Mouse (Mus musculus) stomach, embryonic 14.5 days (tissue): ENCODE data around the gene Smpd4. TPM values are rescaled to one million over a fixed set of nuclear protein-coding genes. Genes with fewer than 3 reads are reported as not detected.
A peak's percentile ranks its signal among the peaks of the same experiment; 100 is the strongest.

Experiments
- ATAC-seq: fragments of 200-750 bp; cut with Nextera tagmentation; 2 replicates; pipeline ENCODE4 v1.8.0; 2017; ENCODE audit warnings: low read depth, moderate TSS enrichment; ENCODE audit not compliant: insufficient number of reproducible peaks, insufficient read depth, low FRiP score
- H3K27ac ChIP-seq: fragments of 300-500 bp; sonication (generic); 2 replicates; pipeline ENCODE4 v1.5.1; 2014; ENCODE audit warnings: mild to moderate bottlenecking, low read length, moderate library complexity, mixed read lengths
- H3K27me3 ChIP-seq: fragments of 300-500 bp; sonication (generic); 2 replicates; pipeline ENCODE4 v1.6.1; 2014; ENCODE audit warnings: low read length, control low read depth, mixed read lengths; ENCODE audit not compliant: control insufficient read depth, insufficient read depth
- H3K36me3 ChIP-seq: fragments of 300-500 bp; sonication (generic); 2 replicates; pipeline ENCODE4 v1.6.1; 2014; ENCODE audit warnings: mild to moderate bottlenecking, control low read depth, low read length, moderate library complexity, mixed read lengths; ENCODE audit not compliant: control insufficient read depth, insufficient read depth
- H3K4me1 ChIP-seq: fragments of 300-500 bp; sonication (generic); 2 replicates; pipeline ENCODE4 v1.6.1; 2014; ENCODE audit warnings: low read length, control low read depth, mixed read lengths; ENCODE audit not compliant: control insufficient read depth, insufficient read depth
- H3K4me2 ChIP-seq: fragments of 300-500 bp; sonication (generic); replicated peaks from 2 replicates; pipeline ENCODE4 v1.6.1; 2014; ENCODE audit warnings: low read depth, low read length, control low read depth
- H3K4me3 ChIP-seq: fragments of 300-500 bp; sonication (generic); 2 replicates; pipeline ENCODE4 v1.5.1; 2014; ENCODE audit warnings: low read depth, low read length, control low read depth
- H3K9ac ChIP-seq: fragments of 300-500 bp; sonication (generic); replicated peaks from 2 replicates; pipeline ENCODE4 v1.6.1; 2014; ENCODE audit warnings: low read depth, mild to moderate bottlenecking, control low read depth, low read length, moderate library complexity, mixed read lengths
- H3K9me3 ChIP-seq: fragments of 300-500 bp; sonication (generic); 2 replicates; pipeline ENCODE4 v1.6.1; 2016; ENCODE audit warnings: low read depth, low read length, control low read depth; ENCODE audit not compliant: control insufficient read depth
- WGBS: fragments of 180-500 bp; shearing (Covaris S2); extraction: QIAGEN DNeasy Blood & Tissue Kit; methylation state at CpG from one replicate; pipeline ENCODE4 v1.1.7; 2014; 5-methylcytosine and 5-hydroxymethylcytosine counted together
- polyA plus RNA-seq: library from polyadenylated mRNA; unstranded; fragments of >200 nt; fragmentation: Nextera tagmentation; extraction: Ambion mirVana; gene quantifications from 2 replicates; pipeline ENCODE4 v1.2.1, GENCODE M21; 2014

The Smpd4 gene
- polyA plus RNA-seq, 1 experiment from 2014 or later: 38.7 TPM

- no peak overlapping the region for H3K4me2 ChIP-seq
- H3K9ac ChIP-seq: no peak overlapping the region
- H3K27ac ChIP-seq: no peak overlapping the region
- no peaks in the 10 kb centered on the region for H3K4me1 ChIP-seq
- no peak overlapping the region for H3K4me3 ChIP-seq
- WGBS: 96% methylated on average over 2 of the region's 2 CpGs
- H3K36me3 ChIP-seq: peaks cover 61% of the 10 kb centered on the region
- H3K9me3 ChIP-seq: no peaks in the 10 kb centered on the region
- no peaks in the 10 kb centered on the region for H3K27me3 ChIP-seq
- ATAC-seq: no peak
Observed at GRCm38 (mm10) chr16:17632580-17632979, 13.4 kb downstream of the Smpd4 start.

DNA sequence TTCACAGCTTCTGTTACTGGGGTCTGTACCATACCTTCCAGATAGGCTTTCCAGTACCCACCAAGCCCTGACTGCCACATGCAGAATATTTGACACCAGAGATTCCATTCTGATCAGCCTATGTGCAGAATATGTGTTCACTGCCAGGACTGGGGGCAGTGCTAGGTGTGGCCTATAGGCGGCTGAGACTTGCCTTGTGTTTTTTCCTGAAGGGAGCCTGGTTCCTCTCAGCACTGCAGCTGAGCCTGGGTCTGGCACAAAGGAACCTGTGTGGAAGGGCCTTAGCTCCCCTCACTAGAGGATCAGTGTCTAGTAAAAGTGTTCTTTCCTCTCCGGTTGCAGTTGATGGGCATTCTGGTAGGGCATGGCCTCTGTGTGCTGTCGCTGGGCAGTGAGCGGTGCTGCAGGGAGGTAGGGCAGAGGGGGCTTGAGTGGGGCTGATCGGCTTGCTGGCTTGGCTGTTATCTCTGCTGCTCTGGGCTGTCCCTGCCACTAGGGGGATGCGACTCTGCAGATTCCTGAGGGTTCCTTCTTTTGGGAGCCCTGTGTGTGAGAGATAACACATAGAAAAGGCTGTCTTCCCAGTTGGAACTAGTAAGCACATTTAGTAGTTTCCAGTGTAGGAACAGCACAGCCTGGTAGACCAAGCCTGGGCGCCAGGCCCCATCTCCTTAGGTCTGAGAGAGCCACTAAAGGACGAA is 14.5 kb downstream of the Smpd4 start:
- WGBS: 69% methylated on average over 8 of the region's 8 CpGs
- no peak overlapping the region for H3K4me2 ChIP-seq
- no peak overlapping the region for H3K27ac ChIP-seq
- H3K27me3 ChIP-seq: no peaks in the 10 kb centered on the region
- no peak for ATAC-seq
- H3K36me3 ChIP-seq: peaks cover 58% of the 10 kb centered on the region
- H3K9ac ChIP-seq: no peak overlapping the region
- no peak overlapping the region for H3K4me3 ChIP-seq
- no peaks in the 10 kb centered on the region for H3K9me3 ChIP-seq
- no peaks in the 10 kb centered on the region for H3K4me1 ChIP-seq

- WGBS: 95% methylated on average over 2 of the region's 2 CpGs
- Histone ChIP-seq H3K9me3 (no peaks in the 10 kb centered on the region), H3K36me3 (peaks cover 68% of the 10 kb centered on the region), H3K27me3 (no peaks in the 10 kb centered on the region), H3K9ac (no peak overlapping the region), H3K4me1 (no peaks in the 10 kb centered on the region), H3K4me3 (no peak overlapping the region), H3K27ac (no peak overlapping the region), H3K4me2 (no peak overlapping the region)
- ATAC-seq: no peak
Observed at GRCm38 (mm10) chr16:17636904-17637303, 17.8 kb downstream of the Smpd4 start.

DNA sequence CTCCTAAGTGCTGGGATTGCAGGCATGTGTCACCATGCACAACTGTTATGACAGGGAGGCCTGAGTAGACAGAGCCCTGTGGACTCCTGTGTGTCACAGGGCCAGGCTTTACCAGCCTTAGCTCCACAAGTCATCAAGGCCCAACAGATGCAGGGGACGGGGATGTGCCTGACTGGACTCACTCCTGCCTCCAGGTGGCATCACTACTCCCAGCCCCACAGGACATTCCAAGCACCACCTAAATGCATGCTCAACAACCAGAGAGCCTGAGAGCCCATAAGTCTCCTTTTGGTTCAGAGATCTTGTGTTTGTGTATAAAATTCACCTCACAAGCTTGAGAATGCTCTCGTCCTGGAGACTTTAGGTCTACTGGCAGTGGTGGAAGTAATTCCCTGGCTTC is 18.5 kb downstream of the Smpd4 start:
- H3K36me3 ChIP-seq: peaks cover 68% of the 10 kb centered on the region

GRCm38 (mm10) chr16:17638036-17638628 is 19.0 kb downstream of the Smpd4 start:
- no peak overlapping the region for H3K9ac ChIP-seq
- no peak overlapping the region for H3K4me3 ChIP-seq
- H3K9me3 ChIP-seq: no peaks in the 10 kb centered on the region
- whole genome bisulfite sequencing: 87% methylated on average over 9 of the region's 9 CpGs
- H3K36me3 ChIP-seq: peaks cover 64% of the 10 kb centered on the region
- ATAC-seq: peak; percentile 73; the same call in 1 of the 2 replicates
- H3K4me1 ChIP-seq: no peaks in the 10 kb centered on the region
- H3K27me3 ChIP-seq: no peaks in the 10 kb centered on the region
- no peak overlapping the region for H3K4me2 ChIP-seq
- H3K27ac ChIP-seq: no peak overlapping the region

More for the DNA sequence above, 18.5 kb downstream of the Smpd4 start:
- Histone ChIP-seq H3K4me2 (no peak overlapping the region), H3K9me3 (no peaks in the 10 kb centered on the region), H3K4me1 (no peaks in the 10 kb centered on the region), H3K9ac (no peak overlapping the region), H3K27me3 (no peaks in the 10 kb centered on the region), H3K27ac (no peak overlapping the region), H3K4me3 (no peak overlapping the region)
- ATAC-seq: no peak
- 74% methylated on average over 2 of the region's 2 CpGs for WGBS

GRCm38 (mm10) chr16:17639081-17639480 is 19.9 kb downstream of the Smpd4 start:
- Histone ChIP-seq H3K4me2 (no peak overlapping the region), H3K4me3 (no peak overlapping the region), H3K36me3 (peaks cover 55% of the 10 kb centered on the region), H3K27me3 (no peaks in the 10 kb centered on the region), H3K4me1 (no peaks in the 10 kb centered on the region), H3K27ac (no peak overlapping the region), H3K9ac (no peak overlapping the region), H3K9me3 (no peaks in the 10 kb centered on the region)
- 94% methylated on average over 3 of the region's 3 CpGs for WGBS
- ATAC-seq: no peak

DNA sequence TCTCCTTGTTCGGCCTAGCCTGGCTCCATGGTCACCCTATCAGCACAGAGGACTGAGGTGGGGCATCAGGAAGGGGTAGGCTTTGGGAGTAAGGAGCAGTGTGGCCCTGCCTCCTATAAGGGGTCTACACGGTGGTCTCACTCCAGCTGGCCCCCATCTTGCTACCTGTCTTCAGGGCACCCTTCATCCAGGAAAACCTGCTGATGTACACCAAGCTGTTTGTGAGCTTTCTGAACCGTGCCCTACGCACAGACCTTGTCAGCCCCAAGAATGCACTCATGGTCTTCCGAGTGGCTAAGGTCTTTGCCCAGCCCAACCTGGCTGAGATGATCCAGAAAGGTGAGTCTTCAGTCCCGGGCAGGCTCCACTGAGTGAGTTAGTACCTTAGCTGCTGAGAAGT is 20.8 kb downstream of the Smpd4 start:
- H3K36me3 ChIP-seq: peaks cover 51% of the 10 kb centered on the region
- WGBS: 93% methylated on average over 6 of the region's 6 CpGs
- no peaks in the 10 kb centered on the region for H3K9me3 ChIP-seq
- ATAC-seq: no peak
- no peak overlapping the region for H3K4me3 ChIP-seq
- H3K27ac ChIP-seq: no peak overlapping the region
- no peaks in the 10 kb centered on the region for H3K27me3 ChIP-seq
- no peak overlapping the region for H3K9ac ChIP-seq
- no peak overlapping the region for H3K4me2 ChIP-seq
- H3K4me1 ChIP-seq: no peaks in the 10 kb centered on the region

- H3K4me1 ChIP-seq: no peaks in the 10 kb centered on the region
- 93% methylated on average over 9 of the region's 9 CpGs for WGBS
- H3K27ac ChIP-seq: no peak overlapping the region
- no peak for ATAC-seq
- H3K9me3 ChIP-seq: no peaks in the 10 kb centered on the region
- no peak overlapping the region for H3K9ac ChIP-seq
- no peaks in the 10 kb centered on the region for H3K27me3 ChIP-seq
- no peak overlapping the region for H3K4me2 ChIP-seq
- peaks cover 50% of the 10 kb centered on the region for H3K36me3 ChIP-seq
- H3K4me3 ChIP-seq: no peak overlapping the region
Observed at GRCm38 (mm10) chr16:17640706-17641105, 21.6 kb downstream of the Smpd4 start.
